Mouse (Mus musculus): ENCODE results near the gene Kalrn. TPM values are rescaled to one million over a fixed set of nuclear protein-coding genes. Genes with fewer than 3 reads are reported as not detected.

Kalrn gene
- polyA plus RNA-seq, 1 experiment from 2014 or later = 10.0 TPM

DNA sequence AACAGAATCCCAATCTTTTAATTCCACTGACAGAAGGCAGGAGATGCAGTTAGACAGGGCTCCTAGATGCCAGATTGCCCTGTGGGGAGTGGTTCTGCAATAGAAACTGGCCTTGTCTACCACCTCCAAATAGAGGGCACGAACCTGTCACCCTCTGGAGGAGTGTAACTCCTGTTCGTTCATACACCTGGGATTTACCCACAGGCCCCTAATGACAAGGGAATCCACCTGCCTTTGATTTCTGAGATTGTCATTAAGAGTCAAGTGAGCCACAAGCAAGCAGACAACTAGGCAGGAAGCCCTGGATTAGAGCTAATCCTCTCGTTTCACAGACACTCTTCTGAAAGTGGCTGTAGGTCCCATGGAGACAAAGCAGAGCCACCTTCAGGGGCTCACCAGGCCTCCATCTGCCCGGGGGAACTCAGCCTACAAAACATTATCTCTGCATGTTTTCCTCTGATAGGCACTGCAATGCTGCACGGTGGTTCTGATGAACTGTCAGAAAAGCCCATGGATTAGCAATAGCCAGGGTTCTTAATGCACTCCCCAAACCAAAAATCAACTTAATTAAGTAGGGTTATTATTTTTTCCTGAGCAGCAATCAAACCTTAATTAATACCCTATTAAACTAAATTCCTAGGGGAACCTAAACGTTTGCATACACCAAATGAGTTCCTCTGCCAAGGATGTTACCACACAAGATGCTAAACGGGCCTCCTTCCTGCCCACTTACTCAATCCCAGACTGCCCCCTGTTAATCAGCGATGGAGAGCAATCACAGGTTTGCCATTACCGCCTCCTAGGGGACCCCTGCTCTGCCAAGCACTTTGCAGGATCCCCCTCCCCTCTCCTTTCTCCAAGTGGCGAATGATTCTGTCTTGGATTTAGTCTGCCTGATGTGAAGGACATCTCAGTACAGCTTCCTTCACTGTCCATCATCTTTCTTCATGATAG is 312.1 kb downstream of the Kalrn start:
- H3K9ac ChIP-seq = no peak overlapping the region
- H3K4me2 ChIP-seq = no peak overlapping the region
- H3K36me3 ChIP-seq (replicated peaks) = no peaks in the 10 kb centered on the region
- no peaks in the 10 kb centered on the region for H3K27me3 ChIP-seq
- no peak overlapping the region for H3K4me3 ChIP-seq (replicated peaks)
- H3K27ac ChIP-seq (replicated peaks) = no peak overlapping the region
- WGBS (ENCODE audit: insufficient replicate concordance) = 38% methylated on average over 10 of the region's 10 CpGs
- no peaks in the 10 kb centered on the region for H3K9me3 ChIP-seq (replicated peaks)
- ATAC-seq (ENCODE audit: insufficient read depth) = no peak
- no peaks in the 10 kb centered on the region for H3K4me1 ChIP-seq (replicated peaks)

- no peak for ATAC-seq (ENCODE audit: insufficient read depth)
- Histone ChIP-seq H3K27me3 (no peaks in the 10 kb centered on the region), H3K9ac (no peak overlapping the region), H3K4me1 (replicated peaks) (no peaks in the 10 kb centered on the region), H3K27ac (replicated peaks) (no peak overlapping the region), H3K36me3 (replicated peaks) (no peaks in the 10 kb centered on the region), H3K9me3 (replicated peaks) (no peaks in the 10 kb centered on the region), H3K4me2 (no peak overlapping the region), H3K4me3 (replicated peaks) (no peak overlapping the region)
- WGBS (ENCODE audit: insufficient replicate concordance) = 43% methylated on average over 2 of the region's 2 CpGs
These were observed 318.7 kb downstream of the Kalrn start for GRCm38 (mm10) chr16:34254646-34255022.

GRCm38 (mm10) chr16:34254002-34254645 is 319.2 kb downstream of the Kalrn start:
- H3K9ac ChIP-seq = no peak overlapping the region
- WGBS (ENCODE audit: insufficient replicate concordance) = 47% methylated on average over 4 of the region's 4 CpGs
- no peaks in the 10 kb centered on the region for H3K4me1 ChIP-seq (replicated peaks)
- ATAC-seq (ENCODE audit: insufficient read depth) = no peak
- H3K4me2 ChIP-seq = no peak overlapping the region
- no peaks in the 10 kb centered on the region for H3K9me3 ChIP-seq (replicated peaks)
- H3K27me3 ChIP-seq = no peaks in the 10 kb centered on the region
- no peaks in the 10 kb centered on the region for H3K36me3 ChIP-seq (replicated peaks)
- no peak overlapping the region for H3K27ac ChIP-seq (replicated peaks)
- no peak overlapping the region for H3K4me3 ChIP-seq (replicated peaks)

DNA sequence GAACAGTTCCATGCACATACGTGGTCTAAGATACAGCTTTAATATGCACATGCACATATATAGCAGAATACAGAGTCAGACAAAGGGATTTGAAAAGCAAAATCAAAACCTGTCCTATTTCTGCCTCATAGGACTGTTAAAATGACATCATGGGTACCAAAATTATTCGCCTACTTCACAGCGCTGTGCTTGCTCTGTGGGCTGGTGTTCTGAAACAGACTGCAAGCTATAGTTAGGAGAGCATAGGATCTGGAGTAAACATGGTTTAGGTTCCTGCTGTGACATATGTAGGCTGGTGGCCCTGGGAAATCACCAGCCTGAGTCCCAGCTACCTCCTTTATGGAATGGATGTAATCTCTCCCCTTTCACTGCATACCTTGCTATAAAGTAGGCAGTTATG is 320.7 kb downstream of the Kalrn start:
- H3K9me3 ChIP-seq (replicated peaks) = no peaks in the 10 kb centered on the region
- no peak overlapping the region for H3K27ac ChIP-seq (replicated peaks)
- H3K4me2 ChIP-seq = no peak overlapping the region
- H3K4me1 ChIP-seq (replicated peaks) = no peaks in the 10 kb centered on the region
- 67% methylated on average over 3 of the region's 3 CpGs for WGBS (ENCODE audit: insufficient replicate concordance)
- no peaks in the 10 kb centered on the region for H3K27me3 ChIP-seq
- no peak overlapping the region for H3K9ac ChIP-seq
- H3K36me3 ChIP-seq (replicated peaks) = no peaks in the 10 kb centered on the region
- H3K4me3 ChIP-seq (replicated peaks) = no peak overlapping the region
- no peak for ATAC-seq (ENCODE audit: insufficient read depth)

DNA sequence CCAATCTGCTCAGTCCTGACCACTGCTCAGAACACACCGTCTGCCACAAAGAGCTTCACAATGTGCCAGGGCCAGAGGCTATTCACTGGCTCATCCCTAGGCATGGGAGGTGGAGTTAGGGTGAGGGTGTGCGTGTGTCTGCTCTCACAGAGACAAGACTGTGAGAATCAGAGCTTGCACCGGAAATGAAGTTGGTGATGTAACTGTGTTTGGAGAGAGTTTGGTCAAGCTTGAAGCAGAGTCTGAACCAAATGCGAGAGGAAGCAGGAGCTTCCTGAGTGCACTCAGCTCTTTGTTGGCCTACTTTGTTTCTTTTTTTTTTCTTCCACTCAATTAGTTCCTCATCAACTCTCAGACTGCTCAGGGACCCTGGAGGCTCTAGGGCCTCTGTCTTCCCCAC is 325.1 kb downstream of the Kalrn start:
- Histone ChIP-seq H3K9me3 (replicated peaks) (no peaks in the 10 kb centered on the region), H3K36me3 (replicated peaks) (no peaks in the 10 kb centered on the region), H3K9ac (no peak overlapping the region), H3K27me3 (no peaks in the 10 kb centered on the region), H3K27ac (replicated peaks) (no peak overlapping the region), H3K4me3 (replicated peaks) (no peak overlapping the region), H3K4me1 (replicated peaks) (no peaks in the 10 kb centered on the region), H3K4me2 (no peak overlapping the region)
- no peak for ATAC-seq (ENCODE audit: insufficient read depth)
- 19% methylated on average over 4 of the region's 4 CpGs for WGBS (ENCODE audit: insufficient replicate concordance)

DNA sequence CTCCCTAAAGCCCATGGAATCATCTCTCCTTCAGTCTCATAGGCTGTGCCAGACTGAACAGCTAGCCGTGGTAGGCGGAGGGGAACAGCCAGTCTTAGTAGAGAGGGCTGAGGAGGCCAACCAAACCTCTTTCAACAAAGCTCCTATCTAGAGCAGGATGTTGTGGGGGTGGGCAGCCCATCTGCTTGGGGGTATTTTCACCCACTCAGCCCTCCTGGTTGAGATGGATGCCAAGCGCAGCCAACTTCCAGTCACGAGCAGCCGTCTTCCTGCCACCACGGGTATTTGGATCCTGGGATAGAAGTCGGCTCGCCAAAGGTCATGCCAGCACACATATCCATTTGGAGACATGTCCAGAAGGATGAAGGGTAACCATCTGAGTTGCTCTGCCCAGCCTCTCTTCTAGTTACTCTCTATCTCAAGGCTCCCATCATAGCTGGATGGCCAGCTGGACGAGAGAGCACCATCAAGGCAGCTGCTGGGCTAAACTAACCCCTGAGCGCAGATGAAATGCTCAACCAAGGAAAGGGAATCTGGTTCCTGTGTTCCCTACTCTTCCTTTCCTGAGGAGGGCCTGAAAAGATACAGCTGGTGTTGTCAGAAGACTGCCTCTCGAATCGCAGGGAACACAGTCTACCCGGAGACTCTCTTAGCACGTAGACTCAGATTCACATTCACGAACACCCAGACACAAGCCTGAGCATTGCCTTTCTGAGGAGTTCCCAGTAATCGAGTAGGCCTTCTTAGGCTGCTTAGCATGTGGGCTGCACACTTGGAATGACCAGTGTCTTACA is 331.2 kb downstream of the Kalrn start:
- Histone ChIP-seq H3K27me3 (no peaks in the 10 kb centered on the region), H3K4me1 (replicated peaks) (no peaks in the 10 kb centered on the region), H3K4me2 (no peak overlapping the region), H3K9ac (no peak overlapping the region), H3K4me3 (replicated peaks) (no peak overlapping the region), H3K9me3 (replicated peaks) (no peaks in the 10 kb centered on the region), H3K27ac (replicated peaks) (no peak overlapping the region), H3K36me3 (replicated peaks) (no peaks in the 10 kb centered on the region)
- 81% methylated on average over 16 of the region's 16 CpGs for WGBS (ENCODE audit: insufficient replicate concordance)
- no peak for ATAC-seq (ENCODE audit: insufficient read depth)

DNA sequence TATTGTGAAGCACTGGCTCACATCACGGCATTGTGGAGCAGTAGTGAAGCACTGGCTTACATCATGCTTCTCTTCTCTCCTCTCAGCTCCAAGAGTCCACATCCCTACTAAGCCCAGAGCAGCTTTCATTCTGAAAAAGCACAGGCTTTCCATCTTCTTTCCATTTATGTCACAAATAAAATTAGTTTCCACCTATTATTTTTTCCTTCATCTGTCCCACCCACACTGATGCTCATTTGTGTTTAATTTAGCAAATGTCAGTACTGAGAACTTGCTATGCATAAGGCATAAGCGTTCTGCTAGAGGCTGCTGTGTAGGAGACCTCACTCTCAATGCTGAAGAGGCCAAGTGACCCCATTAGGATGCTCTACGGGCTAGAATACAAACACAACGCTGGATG is 333.7 kb downstream of the Kalrn start:
- Histone ChIP-seq H3K9me3 (replicated peaks) (no peaks in the 10 kb centered on the region), H3K4me2 (no peak overlapping the region), H3K4me3 (replicated peaks) (no peak overlapping the region), H3K27me3 (no peaks in the 10 kb centered on the region), H3K9ac (no peak overlapping the region), H3K36me3 (replicated peaks) (no peaks in the 10 kb centered on the region), H3K4me1 (replicated peaks) (no peaks in the 10 kb centered on the region), H3K27ac (replicated peaks) (no peak overlapping the region)
- no peak for ATAC-seq (ENCODE audit: insufficient read depth)
- 66% methylated on average over 4 of the region's 4 CpGs for WGBS (ENCODE audit: insufficient replicate concordance)

DNA sequence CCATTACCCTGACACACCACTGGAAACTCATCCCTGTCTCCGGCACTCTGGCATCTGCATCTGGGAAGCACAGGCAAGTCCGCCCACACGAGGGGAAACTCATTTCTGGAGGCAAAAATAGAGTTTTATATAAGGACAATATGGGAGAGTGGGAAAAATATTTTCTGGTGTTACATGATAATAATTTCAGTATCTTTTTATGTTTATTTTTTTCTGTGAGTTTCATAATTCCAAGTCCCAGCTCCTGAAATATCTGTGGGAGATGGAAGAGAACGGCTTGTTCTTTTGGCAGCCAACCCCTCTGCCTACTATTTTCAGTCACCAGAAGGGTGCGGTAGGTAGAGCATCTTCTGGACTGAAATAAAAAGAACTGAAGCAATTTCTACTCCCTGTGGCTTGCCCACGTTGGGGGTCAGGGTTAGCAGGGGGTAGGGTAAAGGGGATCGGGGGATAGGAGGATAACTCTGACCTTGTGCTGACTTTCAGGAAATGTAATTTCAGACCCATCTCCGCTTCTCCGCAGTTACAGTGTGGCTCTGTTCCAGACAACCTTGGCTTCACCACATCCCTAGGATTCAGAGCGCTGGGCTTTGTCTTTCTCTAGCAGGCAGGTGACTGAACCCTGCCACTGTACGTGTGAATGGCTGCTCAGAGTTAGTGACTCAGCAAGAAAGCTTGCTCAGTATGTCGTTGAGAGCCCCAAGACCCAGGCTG is 336.3 kb downstream of the Kalrn start:
- Histone ChIP-seq H3K27me3 (no peaks in the 10 kb centered on the region), H3K4me2 (no peak overlapping the region), H3K9ac (no peak overlapping the region), H3K9me3 (replicated peaks) (no peaks in the 10 kb centered on the region), H3K4me3 (replicated peaks) (no peak overlapping the region), H3K36me3 (replicated peaks) (no peaks in the 10 kb centered on the region), H3K27ac (replicated peaks) (no peak overlapping the region), H3K4me1 (replicated peaks) (no peaks in the 10 kb centered on the region)
- ATAC-seq (ENCODE audit: insufficient read depth) = no peak
- WGBS (ENCODE audit: insufficient replicate concordance) = 60% methylated on average over 12 of the region's 12 CpGs

GRCm38 (mm10) chr16:34235086-34235485 is 338.2 kb downstream of the Kalrn start:
- Histone ChIP-seq H3K4me3 (replicated peaks) (no peak overlapping the region), H3K27ac (replicated peaks) (no peak overlapping the region), H3K4me1 (replicated peaks) (no peaks in the 10 kb centered on the region), H3K36me3 (replicated peaks) (no peaks in the 10 kb centered on the region), H3K4me2 (no peak overlapping the region), H3K9me3 (replicated peaks) (no peaks in the 10 kb centered on the region), H3K9ac (no peak overlapping the region), H3K27me3 (no peaks in the 10 kb centered on the region)
- 60% methylated on average over 11 of the region's 11 CpGs for WGBS (ENCODE audit: insufficient replicate concordance)
- ATAC-seq (ENCODE audit: insufficient read depth) = no peak

DNA sequence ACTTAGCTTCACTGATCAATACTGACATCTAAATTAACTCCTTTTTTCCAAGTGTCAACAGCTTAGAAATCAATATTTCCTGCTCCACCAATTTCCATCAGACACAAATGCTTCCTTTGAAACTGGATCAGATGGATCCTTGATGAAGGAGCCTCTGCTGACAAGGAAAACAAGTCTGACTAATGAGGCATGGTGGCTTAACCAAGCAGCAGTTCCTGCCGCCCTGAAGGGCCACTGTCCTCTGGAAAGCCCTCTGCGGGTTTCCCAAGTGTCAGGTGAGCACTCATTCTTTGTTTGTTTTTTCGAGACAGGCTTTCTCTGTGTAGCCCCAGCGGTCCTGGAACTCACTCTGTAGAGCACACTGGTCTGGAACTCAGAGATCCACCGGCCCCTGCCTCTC is 341.4 kb downstream of the Kalrn start:
- Histone ChIP-seq H3K27ac (replicated peaks) (no peak overlapping the region), H3K9me3 (replicated peaks) (no peaks in the 10 kb centered on the region), H3K27me3 (no peaks in the 10 kb centered on the region), H3K4me2 (no peak overlapping the region), H3K4me3 (replicated peaks) (no peak overlapping the region), H3K36me3 (replicated peaks) (no peaks in the 10 kb centered on the region), H3K4me1 (replicated peaks) (no peaks in the 10 kb centered on the region), H3K9ac (no peak overlapping the region)
- 37% methylated on average over 5 of the region's 5 CpGs for WGBS (ENCODE audit: insufficient replicate concordance)
- no peak for ATAC-seq (ENCODE audit: insufficient read depth)
